Mouse (Mus musculus): Measurements from ENCODE around the gene Shank2. TPM values are rescaled to one million over a fixed set of nuclear protein-coding genes. Genes with fewer than 3 reads are reported as not detected.

Gene Shank2
- polyA plus RNA-seq, 1 experiment from 2014 or later = 1.5 TPM

- Histone ChIP-seq H3K36me3 (no peaks in the 10 kb centered on the region), H3K27ac (no peak overlapping the region), H3K9me3 (no peaks in the 10 kb centered on the region), H3K9ac (no peak overlapping the region), H3K4me1 (no peaks in the 10 kb centered on the region; the same call in 1 of the 2 replicates), H3K27me3 (peaks cover 4% of the 10 kb centered on the region; the same call in 1 of the 2 replicates), H3K4me3 (no peak overlapping the region), H3K4me2 (no peak overlapping the region)
- WGBS = 84% methylated on average over 3 of the region's 3 CpGs
- ATAC-seq (ENCODE audit: insufficient number of reproducible peaks, insufficient read depth, low FRiP score, low TSS enrichment, low read depth) = no peak
These were observed 204.1 kb downstream of the Shank2 start for GRCm38 (mm10) chr7:144205837-144206236.

- 77% methylated on average over 5 of the region's 5 CpGs for WGBS
These were observed 204.5 kb downstream of the Shank2 start for GRCm38 (mm10) chr7:144206254-144206653.

GRCm38 (mm10) chr7:144207100-144207499, 205.4 kb downstream of the Shank2 start:
- H3K27ac ChIP-seq = no peak overlapping the region
- no peaks in the 10 kb centered on the region for H3K36me3 ChIP-seq
- H3K4me1 ChIP-seq = no peaks in the 10 kb centered on the region; the same call in 1 of the 2 replicates
- H3K4me3 ChIP-seq = no peak overlapping the region
- H3K27me3 ChIP-seq = peaks cover 4% of the 10 kb centered on the region; the same call in 1 of the 2 replicates
- ATAC-seq (ENCODE audit: insufficient number of reproducible peaks, insufficient read depth, low FRiP score, low TSS enrichment, low read depth) = no peak
- H3K4me2 ChIP-seq = no peak overlapping the region
- H3K9ac ChIP-seq = no peak overlapping the region
- WGBS = 88% methylated on average over 6 of the region's 6 CpGs
- no peaks in the 10 kb centered on the region for H3K9me3 ChIP-seq

More at GRCm38 (mm10) chr7:144206254-144206653, 204.5 kb downstream of the Shank2 start:
- ATAC-seq (ENCODE audit: insufficient number of reproducible peaks, insufficient read depth, low FRiP score, low TSS enrichment, low read depth) = no peak
- Histone ChIP-seq H3K9ac (no peak overlapping the region), H3K9me3 (no peaks in the 10 kb centered on the region), H3K4me3 (no peak overlapping the region), H3K4me1 (no peaks in the 10 kb centered on the region; the same call in 1 of the 2 replicates), H3K27ac (no peak overlapping the region), H3K27me3 (peaks cover 4% of the 10 kb centered on the region; the same call in 1 of the 2 replicates), H3K4me2 (no peak overlapping the region), H3K36me3 (no peaks in the 10 kb centered on the region)

GRCm38 (mm10) chr7:144207849-144208248, 206.1 kb downstream of the Shank2 start:
- Histone ChIP-seq H3K4me2 (no peak overlapping the region), H3K4me1 (no peaks in the 10 kb centered on the region; the same call in 1 of the 2 replicates), H3K27me3 (peaks cover 4% of the 10 kb centered on the region; the same call in 1 of the 2 replicates), H3K4me3 (no peak overlapping the region), H3K9me3 (no peaks in the 10 kb centered on the region), H3K36me3 (no peaks in the 10 kb centered on the region), H3K27ac (no peak overlapping the region), H3K9ac (no peak overlapping the region; the same call in 1 of the 2 replicates)
- WGBS = 18% methylated on average over 7 of the region's 7 CpGs
- ATAC-seq (ENCODE audit: insufficient number of reproducible peaks, insufficient read depth, low FRiP score, low TSS enrichment, low read depth) = no peak

- Histone ChIP-seq H3K4me1 (no peaks in the 10 kb centered on the region; the same call in 1 of the 2 replicates), H3K4me3 (no peak overlapping the region), H3K36me3 (no peaks in the 10 kb centered on the region), H3K27me3 (peaks cover 4% of the 10 kb centered on the region; the same call in 1 of the 2 replicates), H3K27ac (no peak overlapping the region), H3K9me3 (no peaks in the 10 kb centered on the region), H3K4me2 (no peak overlapping the region), H3K9ac (no peak overlapping the region)
- ATAC-seq (ENCODE audit: insufficient number of reproducible peaks, insufficient read depth, low FRiP score, low TSS enrichment, low read depth) = no peak
- 47% methylated on average over 1 of the region's 1 CpGs for WGBS
These were observed 206.9 kb downstream of the Shank2 start for GRCm38 (mm10) chr7:144208628-144209027.

GRCm38 (mm10) chr7:144210526-144210925, 208.8 kb downstream of the Shank2 start:
- Histone ChIP-seq H3K36me3 (no peaks in the 10 kb centered on the region), H3K9me3 (no peaks in the 10 kb centered on the region), H3K4me1 (no peaks in the 10 kb centered on the region), H3K4me3 (no peak overlapping the region), H3K4me2 (no peak overlapping the region), H3K27ac (no peak overlapping the region), H3K9ac (no peak overlapping the region), H3K27me3 (peaks cover 4% of the 10 kb centered on the region; the same call in 1 of the 2 replicates)
- ATAC-seq (ENCODE audit: insufficient number of reproducible peaks, insufficient read depth, low FRiP score, low TSS enrichment, low read depth) = no peak
- 83% methylated on average over 9 of the region's 9 CpGs for WGBS

GRCm38 (mm10) chr7:144212694-144213093, 211.0 kb downstream of the Shank2 start:
- Histone ChIP-seq H3K9me3 (no peaks in the 10 kb centered on the region), H3K36me3 (no peaks in the 10 kb centered on the region), H3K4me3 (no peak overlapping the region), H3K27ac (no peak overlapping the region), H3K27me3 (no peaks in the 10 kb centered on the region; the same call in 1 of the 2 replicates), H3K9ac (no peak overlapping the region), H3K4me2 (no peak overlapping the region), H3K4me1 (no peaks in the 10 kb centered on the region)
- ATAC-seq (ENCODE audit: insufficient number of reproducible peaks, insufficient read depth, low FRiP score, low TSS enrichment, low read depth) = no peak

GRCm38 (mm10) chr7:144217192-144217591, 215.5 kb downstream of the Shank2 start:
- no peak overlapping the region for H3K4me3 ChIP-seq
- no peaks in the 10 kb centered on the region for H3K27me3 ChIP-seq
- 2% methylated on average over 3 of the region's 3 CpGs for WGBS
- no peaks in the 10 kb centered on the region for H3K4me1 ChIP-seq
- no peaks in the 10 kb centered on the region for H3K9me3 ChIP-seq
- H3K4me2 ChIP-seq = no peak overlapping the region
- H3K27ac ChIP-seq = no peak overlapping the region
- H3K9ac ChIP-seq = no peak overlapping the region
- H3K36me3 ChIP-seq = no peaks in the 10 kb centered on the region
- no peak for ATAC-seq (ENCODE audit: insufficient number of reproducible peaks, insufficient read depth, low FRiP score, low TSS enrichment, low read depth)

GRCm38 (mm10) chr7:144228683-144229082, 227.0 kb downstream of the Shank2 start:
- H3K27ac ChIP-seq = no peak overlapping the region
- no peaks in the 10 kb centered on the region for H3K36me3 ChIP-seq
- ATAC-seq (ENCODE audit: insufficient number of reproducible peaks, insufficient read depth, low FRiP score, low TSS enrichment, low read depth) = no peak
- no peaks in the 10 kb centered on the region for H3K4me1 ChIP-seq
- H3K27me3 ChIP-seq = no peaks in the 10 kb centered on the region
- no peak overlapping the region for H3K4me3 ChIP-seq
- H3K9ac ChIP-seq = no peak overlapping the region
- no peak overlapping the region for H3K4me2 ChIP-seq
- 87% methylated on average over 5 of the region's 5 CpGs for WGBS
- no peaks in the 10 kb centered on the region for H3K9me3 ChIP-seq

- Histone ChIP-seq H3K4me3 (no peak overlapping the region), H3K27me3 (no peaks in the 10 kb centered on the region), H3K9me3 (no peaks in the 10 kb centered on the region), H3K9ac (no peak overlapping the region), H3K36me3 (no peaks in the 10 kb centered on the region), H3K4me2 (no peak overlapping the region), H3K27ac (no peak overlapping the region), H3K4me1 (no peaks in the 10 kb centered on the region)
- WGBS = 0% methylated on average over 1 of the region's 1 CpGs
- no peak for ATAC-seq (ENCODE audit: insufficient number of reproducible peaks, insufficient read depth, low FRiP score, low TSS enrichment, low read depth)
These were observed 227.7 kb downstream of the Shank2 start for GRCm38 (mm10) chr7:144229421-144229820.

- Histone ChIP-seq H3K4me3 (no peak overlapping the region), H3K4me2 (no peak overlapping the region), H3K27ac (no peak overlapping the region), H3K9me3 (no peaks in the 10 kb centered on the region), H3K27me3 (no peaks in the 10 kb centered on the region), H3K36me3 (no peaks in the 10 kb centered on the region), H3K4me1 (no peaks in the 10 kb centered on the region), H3K9ac (no peak overlapping the region)
- WGBS = 66% methylated on average over 5 of the region's 5 CpGs
- no peak for ATAC-seq (ENCODE audit: insufficient number of reproducible peaks, insufficient read depth, low FRiP score, low TSS enrichment, low read depth)
These were observed 230.5 kb downstream of the Shank2 start for GRCm38 (mm10) chr7:144232132-144232706.

- WGBS = 79% methylated on average over 8 of the region's 8 CpGs
- ATAC-seq (ENCODE audit: insufficient number of reproducible peaks, insufficient read depth, low FRiP score, low TSS enrichment, low read depth) = no peak
These were observed 231.8 kb downstream of the Shank2 start for GRCm38 (mm10) chr7:144233479-144233878.

More at GRCm38 (mm10) chr7:144233479-144233878, 231.8 kb downstream of the Shank2 start:
- Histone ChIP-seq H3K9ac (no peak overlapping the region), H3K4me3 (no peak overlapping the region), H3K36me3 (no peaks in the 10 kb centered on the region), H3K27ac (no peak overlapping the region), H3K9me3 (no peaks in the 10 kb centered on the region), H3K4me1 (peaks cover 4% of the 10 kb centered on the region; the same call in 1 of the 2 replicates), H3K27me3 (no peaks in the 10 kb centered on the region), H3K4me2 (no peak overlapping the region)
